Mouse (Mus musculus) lung, embryonic 16.5 days (tissue): Measurements from ENCODE around the gene Lfng. TPM values are rescaled to one million over a fixed set of nuclear protein-coding genes. Genes with fewer than 3 reads are reported as not detected.

Source experiments
- ATAC-seq: fragments of 200-750 bp; cut with Nextera tagmentation; 2 replicates; pipeline ENCODE4 v1.8.0; 2017; ENCODE audit warnings: low read depth, mild to moderate bottlenecking, moderate library complexity
- H3K27ac ChIP-seq: fragments of 300-500 bp; sonication (generic); 2 replicates; pipeline ENCODE4 v1.5.1; 2014; ENCODE audit warnings: mild to moderate bottlenecking, control low read depth, low read length
- H3K27me3 ChIP-seq: fragments of 300-500 bp; sonication (generic); 2 replicates; pipeline ENCODE4 v1.6.1; 2014; ENCODE audit warnings: low read depth, low read length, mixed read lengths; ENCODE audit not compliant: control insufficient read depth, insufficient read depth
- H3K36me3 ChIP-seq: fragments of 300-500 bp; sonication (generic); 2 replicates; pipeline ENCODE4 v1.6.1; 2014; ENCODE audit warnings: low read length; ENCODE audit not compliant: control insufficient read depth, insufficient read depth
- H3K4me1 ChIP-seq: fragments of 300-500 bp; sonication (generic); replicated peaks from 2 replicates; pipeline ENCODE4 v1.6.1; 2014; ENCODE audit warnings: low read length, mixed read lengths; ENCODE audit not compliant: control insufficient read depth, insufficient read depth
- H3K4me2 ChIP-seq: fragments of 300-500 bp; sonication (generic); 2 replicates; pipeline ENCODE4 v1.6.1; 2014; ENCODE audit warnings: low read depth, low read length, control low read depth
- H3K4me3 ChIP-seq: fragments of 300-500 bp; sonication (generic); 2 replicates; pipeline ENCODE4 v1.5.1; 2014; ENCODE audit warnings: mild to moderate bottlenecking, low read length, control low read depth
- H3K9ac ChIP-seq: fragments of 300-500 bp; sonication (generic); 2 replicates; pipeline ENCODE4 v1.6.1; 2014; ENCODE audit warnings: low read length, control low read depth
- H3K9me3 ChIP-seq: fragments of 300-500 bp; sonication (generic); 2 replicates; pipeline ENCODE4 v1.6.1; 2016; ENCODE audit warnings: low read length; ENCODE audit not compliant: control insufficient read depth
- WGBS: fragments of 180-500 bp; shearing (Covaris S2); extraction: QIAGEN DNeasy Blood & Tissue Kit; methylation state at CpG from one replicate; pipeline ENCODE4 v1.1.7; 2014; 5-methylcytosine and 5-hydroxymethylcytosine counted together
- polyA plus RNA-seq: library from polyadenylated mRNA; unstranded; fragments of >200 nt; fragmentation: Nextera tagmentation; extraction: Ambion mirVana; gene quantifications from 2 replicates; pipeline ENCODE4 v1.2.1, GENCODE M21; 2015

Lfng gene
- polyA plus RNA-seq, 1 experiment from 2014 or later: 24.9 TPM

GRCm38 (mm10) chr5:140611021-140611583 lies 4.0 kb downstream of the Lfng start:
- 5% methylated on average over 21 of the region's 21 CpGs for whole genome bisulfite sequencing
- no peaks in the 10 kb centered on the region for H3K9me3 ChIP-seq
- peaks cover 14% of the 10 kb centered on the region for H3K27me3 ChIP-seq
- H3K4me3 ChIP-seq: peak overlapping the region; percentile 73
- H3K4me1 ChIP-seq: peaks cover 44% of the 10 kb centered on the region
- peak overlapping the region; percentile 85 for H3K4me2 ChIP-seq
- peak overlapping the region; percentile 99 for H3K27ac ChIP-seq
- peak; percentile 74 for ATAC-seq
- H3K36me3 ChIP-seq: 0 out of 2 replicates have a peak, but pooled peaks cover 5% of the 10 kb centered on the region
- peak overlapping the region; percentile 83 for H3K9ac ChIP-seq

GRCm38 (mm10) chr5:140611611-140612185 lies 4.6 kb downstream of the Lfng start:
- 20% methylated on average over 15 of the region's 15 CpGs for WGBS
- ATAC-seq: peak; percentile 42
- Histone ChIP-seq H3K27me3 (peaks cover 8% of the 10 kb centered on the region), H3K9me3 (no peaks in the 10 kb centered on the region), H3K36me3 (0 out of 2 replicates have a peak, but pooled peaks cover 5% of the 10 kb centered on the region), H3K27ac (peak overlapping the region; percentile 99), H3K4me3 (peak overlapping the region; percentile 73), H3K4me1 (peaks cover 38% of the 10 kb centered on the region), H3K4me2 (peak overlapping the region; percentile 85), H3K9ac (peak overlapping the region; percentile 83)

- Histone ChIP-seq H3K36me3 (0 out of 2 replicates have a peak, but pooled peaks cover 5% of the 10 kb centered on the region), H3K27ac (peak overlapping the region; percentile 99), H3K4me1 (peaks cover 35% of the 10 kb centered on the region), H3K4me3 (peak overlapping the region; percentile 73), H3K27me3 (peaks cover 5% of the 10 kb centered on the region), H3K4me2 (peak overlapping the region; percentile 85), H3K9me3 (no peaks in the 10 kb centered on the region), H3K9ac (peak overlapping the region; percentile 83)
- no peak for ATAC-seq
- WGBS: 58% methylated on average over 18 of the region's 18 CpGs
Measured at GRCm38 (mm10) chr5:140612191-140612590, 5.1 kb downstream of the Lfng start.

DNA sequence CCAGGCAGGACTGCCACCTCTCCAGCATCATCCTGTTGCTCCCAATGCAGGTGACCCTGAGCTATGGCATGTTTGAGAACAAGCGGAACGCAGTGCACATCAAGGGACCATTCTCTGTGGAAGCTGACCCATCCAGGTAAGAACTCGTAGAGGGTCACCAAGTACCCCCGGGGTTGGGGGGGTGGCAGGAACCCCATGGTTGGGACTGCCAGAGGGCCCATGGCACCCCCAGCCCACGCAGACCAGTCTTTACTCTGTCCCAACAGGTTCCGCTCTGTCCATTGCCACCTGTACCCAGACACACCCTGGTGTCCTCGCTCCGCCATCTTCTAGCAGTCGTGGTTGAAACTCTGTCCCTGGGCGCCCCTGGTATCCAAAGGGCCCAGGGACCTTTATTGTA lies 7.0 kb downstream of the Lfng start:
- Histone ChIP-seq H3K9me3 (no peaks in the 10 kb centered on the region), H3K4me2 (no peak overlapping the region), H3K27me3 (no peaks in the 10 kb centered on the region; the same call in 1 of the 2 replicates), H3K36me3 (0 out of 2 replicates have a peak, but pooled peaks cover 5% of the 10 kb centered on the region), H3K9ac (no peak overlapping the region), H3K4me1 (peaks cover 29% of the 10 kb centered on the region), H3K4me3 (no peak overlapping the region), H3K27ac (no peak overlapping the region)
- ATAC-seq: no peak
- 91% methylated on average over 10 of the region's 10 CpGs for WGBS

GRCm38 (mm10) chr5:140614837-140615236 lies 7.7 kb downstream of the Lfng start:
- ATAC-seq: no peak
- 71% methylated on average over 4 of the region's 4 CpGs for WGBS
- Histone ChIP-seq H3K9ac (no peak overlapping the region), H3K9me3 (no peaks in the 10 kb centered on the region), H3K27me3 (no peaks in the 10 kb centered on the region), H3K4me1 (peaks cover 24% of the 10 kb centered on the region), H3K4me3 (no peak overlapping the region), H3K4me2 (no peak overlapping the region), H3K27ac (no peak overlapping the region), H3K36me3 (0 out of 2 replicates have a peak, but pooled peaks cover 5% of the 10 kb centered on the region)

DNA sequence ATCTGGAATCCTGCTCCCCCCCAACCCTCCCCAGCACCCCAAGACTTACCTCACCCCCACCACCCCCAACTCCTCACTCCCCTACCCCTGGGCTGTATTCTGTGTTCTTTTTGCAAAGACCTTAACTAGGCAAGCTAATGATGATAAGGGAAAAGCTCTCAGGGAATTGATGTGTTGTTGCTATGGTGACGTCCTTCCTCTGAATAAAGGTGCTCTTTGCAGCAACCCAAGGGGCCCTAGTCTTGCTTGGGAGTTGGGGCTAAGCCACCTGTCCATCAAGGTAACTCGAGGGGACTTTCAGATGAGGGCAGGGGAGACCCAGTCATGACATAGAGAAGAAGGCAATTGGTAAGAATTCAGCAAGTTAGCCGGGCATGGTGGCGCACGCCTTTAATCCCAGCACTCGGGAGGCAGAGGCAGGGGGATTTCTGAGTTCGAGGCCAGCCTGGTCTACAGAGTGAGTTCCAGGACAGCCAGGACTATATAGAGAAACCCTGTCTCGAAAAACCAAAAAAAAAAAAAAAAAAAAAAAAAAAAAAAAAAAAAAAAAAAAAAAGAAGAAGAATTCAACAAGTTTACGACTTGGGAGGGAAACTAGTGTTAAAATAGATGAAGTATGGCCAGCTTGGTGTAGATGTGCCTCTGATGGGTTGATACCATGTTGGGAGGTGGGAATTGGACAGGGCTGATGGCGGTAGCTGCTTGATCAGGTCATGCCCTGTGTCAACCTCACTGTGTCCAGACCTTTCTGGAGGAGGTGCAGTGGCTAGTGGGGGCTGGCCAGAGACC lies 8.4 kb downstream of the Lfng start:
- no peak overlapping the region for H3K9ac ChIP-seq
- H3K4me1 ChIP-seq: peaks cover 17% of the 10 kb centered on the region
- H3K9me3 ChIP-seq: no peaks in the 10 kb centered on the region
- no peak overlapping the region for H3K27ac ChIP-seq
- no peak overlapping the region for H3K4me3 ChIP-seq
- WGBS: 74% methylated on average over 10 of the region's 10 CpGs
- no peaks in the 10 kb centered on the region for H3K27me3 ChIP-seq
- no peak for ATAC-seq
- H3K4me2 ChIP-seq: no peak overlapping the region
- 0 out of 2 replicates have a peak, but pooled peaks cover 5% of the 10 kb centered on the region for H3K36me3 ChIP-seq

- WGBS: 65% methylated on average over 6 of the region's 6 CpGs
- H3K27ac ChIP-seq: peak overlapping the region; percentile 38
Measured at GRCm38 (mm10) chr5:140616110-140616503, 9.0 kb downstream of the Lfng start.

GRCm38 (mm10) chr5:140616691-140617090 lies 9.6 kb downstream of the Lfng start:
- 58% methylated on average over 9 of the region's 9 CpGs for WGBS
- Histone ChIP-seq H3K27me3 (no peaks in the 10 kb centered on the region), H3K27ac (peak overlapping the region; percentile 38), H3K4me1 (peaks cover 6% of the 10 kb centered on the region), H3K4me3 (no peak overlapping the region), H3K4me2 (no peak overlapping the region), H3K36me3 (0 out of 2 replicates have a peak, but pooled peaks cover 5% of the 10 kb centered on the region), H3K9me3 (no peaks in the 10 kb centered on the region), H3K9ac (no peak overlapping the region)
- ATAC-seq: no peak

More at GRCm38 (mm10) chr5:140616110-140616503, 9.0 kb downstream of the Lfng start:
- Histone ChIP-seq H3K27me3 (no peaks in the 10 kb centered on the region), H3K9ac (no peak overlapping the region), H3K36me3 (0 out of 2 replicates have a peak, but pooled peaks cover 5% of the 10 kb centered on the region), H3K9me3 (no peaks in the 10 kb centered on the region), H3K4me1 (peaks cover 11% of the 10 kb centered on the region), H3K4me2 (no peak overlapping the region), H3K4me3 (no peak overlapping the region)
- no peak for ATAC-seq

DNA sequence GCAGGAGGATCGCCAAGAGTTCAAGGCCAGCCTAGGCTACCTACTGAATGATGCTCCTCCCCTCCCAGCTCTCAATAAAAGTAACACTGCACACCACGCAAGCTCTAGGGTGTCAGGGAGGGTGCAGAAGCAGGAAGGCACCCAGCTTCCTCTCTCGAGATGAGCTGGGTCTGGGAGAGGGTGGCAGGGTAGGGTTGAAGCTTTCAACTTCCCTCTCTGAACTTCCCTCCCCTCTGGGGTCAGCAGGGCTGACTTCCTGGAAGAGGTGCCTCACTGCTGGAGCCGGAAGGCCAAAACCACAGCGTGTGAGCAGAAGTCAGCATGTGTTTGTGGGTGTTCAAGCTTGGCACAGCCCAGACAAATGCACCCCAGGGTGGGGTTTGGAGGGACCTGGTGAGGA lies 10.6 kb downstream of the Lfng start:
- no peaks in the 10 kb centered on the region for H3K27me3 ChIP-seq
- WGBS: 55% methylated on average over 5 of the region's 5 CpGs
- H3K4me3 ChIP-seq: no peak overlapping the region
- no peak overlapping the region for H3K27ac ChIP-seq
- no peak overlapping the region for H3K4me2 ChIP-seq
- no peak; the same call in 1 of the 2 replicates for ATAC-seq
- peaks cover 9% of the 10 kb centered on the region; the same call in 1 of the 2 replicates for H3K36me3 ChIP-seq
- 0 out of 2 replicates have a peak, but pooled peaks cover under 1% of the 10 kb centered on the region for H3K4me1 ChIP-seq
- no peak overlapping the region for H3K9ac ChIP-seq
- H3K9me3 ChIP-seq: no peaks in the 10 kb centered on the region
